Mouse (Mus musculus): ENCODE measurements around the gene Adgra1. TPM values are rescaled to one million over a fixed set of nuclear protein-coding genes. Genes with fewer than 3 reads are reported as not detected.

Gene Adgra1
- polyA plus RNA-seq, 1 experiment, result 0.07 TPM

DNA sequence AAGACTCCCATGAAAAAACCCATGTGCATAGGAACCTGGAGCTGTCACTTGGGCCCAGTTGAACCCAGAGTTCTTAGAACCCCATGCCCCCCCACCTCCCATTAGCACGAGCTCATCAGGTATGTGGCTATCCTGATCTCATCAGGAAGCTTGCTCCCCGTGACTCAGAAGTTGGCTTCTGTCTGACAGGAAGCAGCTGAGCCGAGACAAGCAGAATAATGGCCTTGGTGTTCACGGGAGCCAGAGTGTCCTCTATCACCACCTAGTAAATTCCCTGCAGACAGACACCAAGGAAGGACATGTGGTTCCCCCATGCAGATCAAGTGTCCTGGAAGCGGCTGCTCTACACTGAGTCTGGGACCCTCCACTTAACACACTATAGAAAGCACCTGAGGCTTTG is 9.8 kb downstream of the Adgra1 start:
- 14% methylated on average over 5 of the region's 5 CpGs for WGBS
- DNase-seq (ENCODE audit: low read depth, low spot score), result no peak

DNA sequence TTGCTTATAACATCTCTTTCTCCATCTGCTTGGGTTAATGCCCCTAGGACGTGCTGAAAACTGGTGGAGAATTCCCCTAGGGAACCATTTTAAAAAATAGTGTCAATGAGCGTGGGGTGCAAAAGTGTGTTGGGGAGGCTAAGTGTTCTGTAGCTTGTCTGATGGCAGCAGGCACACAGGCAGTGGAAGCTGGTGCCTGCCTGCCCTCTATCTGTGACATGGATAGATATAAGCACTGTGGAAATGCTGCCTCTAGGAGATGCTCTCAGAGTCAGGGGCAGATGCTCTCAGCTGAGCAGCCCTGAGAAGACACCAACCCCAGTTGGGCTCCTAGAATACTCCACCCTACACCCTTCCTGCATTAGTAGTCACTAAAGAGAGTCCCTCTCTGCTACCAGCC is 11.1 kb downstream of the Adgra1 start:
- DNase-seq (ENCODE audit: low read depth, low spot score), result no peak
- 67% methylated on average over 2 of the region's 2 CpGs for WGBS

DNA sequence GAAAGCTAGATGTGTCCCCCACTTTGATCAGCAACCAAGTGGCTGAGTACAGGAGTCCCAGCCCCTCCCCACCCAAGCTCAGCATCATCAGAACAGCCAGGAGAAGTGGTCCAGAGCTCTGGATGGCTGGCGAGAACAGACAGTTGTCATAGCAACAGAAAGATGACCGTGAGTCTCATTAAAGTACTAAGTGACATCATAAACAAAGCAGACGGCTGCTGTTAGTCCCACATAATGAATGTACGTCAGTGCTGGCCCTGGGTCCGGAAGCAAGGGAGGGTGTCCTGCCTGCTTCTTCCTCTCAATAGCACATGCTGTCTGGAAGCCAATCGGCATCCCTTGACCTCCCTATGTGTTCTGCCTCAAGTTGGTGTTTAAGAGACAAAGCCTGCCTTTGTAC is 16.2 kb downstream of the Adgra1 start:
- no peak for DNase-seq (ENCODE audit: low read depth, low spot score)
- 31% methylated on average over 6 of the region's 6 CpGs for WGBS

DNA sequence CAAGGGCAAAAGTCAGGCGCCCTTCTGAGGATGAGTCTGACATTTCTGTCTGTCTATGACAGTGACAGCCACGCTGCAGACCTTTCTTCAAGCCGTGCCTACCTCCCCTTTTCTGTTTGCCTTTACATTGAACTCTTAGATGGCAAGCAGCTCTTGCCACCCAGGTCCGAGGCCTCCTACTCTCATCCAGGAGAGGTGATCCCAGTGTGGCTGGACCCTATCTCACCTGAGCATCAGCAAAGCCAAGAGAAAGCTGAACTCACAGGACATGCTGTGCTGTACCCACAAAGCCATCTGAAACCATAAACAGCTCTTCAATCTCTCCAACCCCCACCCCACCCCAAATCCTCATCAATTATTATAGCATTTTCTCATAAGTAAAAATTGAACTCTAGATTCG is 16.7 kb downstream of the Adgra1 start:
- WGBS, result 66% methylated on average over 5 of the region's 5 CpGs
- no peak for DNase-seq (ENCODE audit: low read depth, low spot score)

DNA sequence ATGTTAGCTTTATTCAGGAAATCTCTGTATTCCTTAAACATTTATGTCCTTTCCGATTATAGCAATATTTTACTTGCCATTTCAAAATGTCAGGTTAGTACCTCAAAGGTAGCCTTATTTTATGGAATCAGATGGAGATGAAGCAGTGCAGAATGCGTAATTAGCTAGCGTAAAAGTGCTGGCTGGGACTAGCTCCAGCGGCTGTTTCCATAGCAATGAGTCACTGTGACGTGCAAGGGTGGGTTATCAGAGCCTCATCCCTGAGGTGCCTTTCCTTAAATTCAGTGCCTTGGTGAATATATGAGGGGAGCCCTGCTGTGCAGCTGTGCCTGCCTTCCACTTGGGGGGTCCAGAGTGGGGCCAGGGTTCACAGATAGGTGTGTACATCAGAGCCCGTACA is 17.1 kb downstream of the Adgra1 start:
- DNase-seq (ENCODE audit: low read depth, low spot score), result no peak
- WGBS, result 51% methylated on average over 6 of the region's 6 CpGs

DNA sequence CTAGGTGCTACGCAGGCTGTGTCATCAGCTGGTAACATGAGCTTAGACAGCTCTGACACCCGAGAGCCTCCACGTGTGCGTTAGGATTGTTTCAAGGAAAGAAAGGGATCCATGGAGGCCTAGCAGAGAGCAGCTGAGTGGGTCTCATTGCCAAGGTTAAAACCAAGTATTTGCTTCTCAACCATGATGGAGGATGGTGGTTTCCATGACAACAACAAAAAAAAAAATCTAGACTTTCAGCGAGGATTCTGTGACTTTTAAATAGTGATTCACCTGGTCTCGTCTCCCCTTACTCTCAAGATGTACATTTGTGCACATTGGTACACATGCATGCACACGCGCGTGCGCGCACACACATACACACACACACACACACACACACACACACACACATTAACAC is 21.3 kb downstream of the Adgra1 start:
- 78% methylated on average over 11 of the region's 11 CpGs for WGBS
- no peak for DNase-seq (ENCODE audit: low read depth, low spot score)

DNA sequence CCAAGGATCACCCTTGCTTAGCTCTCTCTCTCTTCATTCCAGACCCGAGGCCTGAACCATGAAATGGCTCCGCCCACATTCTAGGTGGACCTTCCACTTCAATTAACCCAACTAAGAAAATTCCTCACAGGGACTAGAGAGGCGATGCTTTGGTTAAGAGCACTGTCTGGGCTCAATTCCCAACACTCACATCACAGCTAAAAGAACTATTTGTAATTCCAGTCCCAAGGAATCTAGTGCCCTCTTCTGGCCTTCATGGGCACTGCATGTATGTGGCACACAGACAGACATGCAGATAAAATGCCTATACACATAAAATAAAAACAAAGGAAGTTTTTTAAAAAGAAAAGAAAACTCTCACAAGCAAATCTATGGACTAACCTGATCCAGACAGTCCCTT is 27.4 kb downstream of the Adgra1 start:
- WGBS, result 22% methylated on average over 3 of the region's 3 CpGs
- DNase-seq (ENCODE audit: low read depth, low spot score), result peak; percentile 11

DNA sequence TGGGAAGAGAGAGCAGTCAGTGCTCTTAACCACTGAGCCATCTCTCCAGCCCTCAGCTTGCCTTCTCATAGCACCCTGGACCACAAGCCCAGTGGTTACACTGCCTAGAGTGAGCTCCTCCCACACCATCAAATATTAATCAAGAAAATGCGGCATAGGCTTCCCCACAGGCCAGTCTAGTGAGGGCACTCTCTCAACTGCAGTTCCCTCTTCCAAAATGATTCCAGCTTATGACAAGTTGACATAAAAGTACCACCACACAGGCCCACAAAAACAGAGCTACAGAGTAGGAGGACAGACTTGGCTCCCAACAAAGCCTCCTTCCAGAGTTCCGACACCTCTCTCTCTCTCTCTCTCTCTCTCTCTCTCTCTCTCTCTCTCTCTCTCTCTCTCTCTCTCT is 29.1 kb downstream of the Adgra1 start:
- DNase-seq (ENCODE audit: low read depth, low spot score), result no peak
- WGBS, result 58% methylated on average over 2 of the region's 2 CpGs

DNA sequence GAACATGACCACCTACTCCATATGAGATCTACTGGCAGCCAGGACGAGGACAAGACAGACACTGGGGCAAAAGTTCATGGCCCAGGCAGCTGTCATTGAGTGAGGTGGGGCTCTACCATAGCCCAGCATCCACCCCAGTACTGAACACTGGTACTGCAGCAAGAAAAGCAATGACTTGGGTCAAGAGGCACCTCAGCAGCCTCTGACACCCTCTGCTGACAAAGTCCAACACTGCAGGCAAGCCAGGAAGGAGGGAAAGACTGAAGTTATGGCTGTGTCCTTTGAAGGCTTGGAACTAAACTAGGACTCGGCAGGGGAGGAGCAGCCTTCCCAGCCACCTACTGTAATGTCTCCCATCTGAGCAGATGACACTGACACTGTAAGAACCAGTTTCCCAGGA is 30.3 kb downstream of the Adgra1 start:
- 29% methylated on average over 2 of the region's 2 CpGs for WGBS
- no peak for DNase-seq (ENCODE audit: low read depth, low spot score)

DNA sequence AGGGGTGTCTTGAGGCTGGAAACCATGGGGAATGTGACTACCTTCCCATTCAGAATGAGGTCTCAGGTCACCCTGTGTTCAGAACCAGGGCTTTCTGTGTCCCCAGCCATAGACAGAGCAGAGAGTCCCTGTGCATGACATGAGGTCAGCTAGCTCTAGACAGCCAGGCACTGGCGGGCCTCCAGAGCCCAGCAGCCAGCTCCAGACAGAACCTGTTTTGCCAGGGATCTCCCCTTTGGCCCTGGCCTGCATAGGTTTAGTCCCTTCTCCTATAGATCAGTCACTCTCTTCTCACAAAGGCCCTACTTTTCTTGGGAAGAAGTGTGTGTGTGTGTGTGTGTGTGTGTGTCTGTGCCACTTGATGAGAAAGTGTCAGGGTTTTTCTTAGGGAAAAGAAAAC is 30.9 kb downstream of the Adgra1 start:
- no peak for DNase-seq (ENCODE audit: low read depth, low spot score)
- 73% methylated on average over 1 of the region's 1 CpGs for WGBS

DNA sequence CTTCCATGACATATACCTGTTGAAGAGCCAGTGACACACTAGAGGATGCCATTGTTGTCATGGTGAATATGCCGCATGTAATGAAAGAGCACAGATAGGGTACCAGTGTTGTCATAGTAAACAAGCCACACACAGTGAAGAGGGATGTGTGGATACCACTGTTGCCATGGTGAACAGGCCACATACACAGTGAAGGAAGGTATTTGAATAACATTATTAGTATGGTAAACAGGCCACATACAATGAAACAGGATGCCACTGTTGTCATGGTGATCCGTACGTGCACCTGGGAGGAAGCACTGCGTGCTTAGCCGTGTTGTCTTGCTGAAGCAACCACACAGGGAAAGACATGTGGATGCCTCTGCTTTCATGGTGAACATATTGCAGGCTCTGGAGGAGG is 37.0 kb downstream of the Adgra1 start:
- no peak for DNase-seq (ENCODE audit: low read depth, low spot score)
- WGBS, result 88% methylated on average over 5 of the region's 5 CpGs

DNA sequence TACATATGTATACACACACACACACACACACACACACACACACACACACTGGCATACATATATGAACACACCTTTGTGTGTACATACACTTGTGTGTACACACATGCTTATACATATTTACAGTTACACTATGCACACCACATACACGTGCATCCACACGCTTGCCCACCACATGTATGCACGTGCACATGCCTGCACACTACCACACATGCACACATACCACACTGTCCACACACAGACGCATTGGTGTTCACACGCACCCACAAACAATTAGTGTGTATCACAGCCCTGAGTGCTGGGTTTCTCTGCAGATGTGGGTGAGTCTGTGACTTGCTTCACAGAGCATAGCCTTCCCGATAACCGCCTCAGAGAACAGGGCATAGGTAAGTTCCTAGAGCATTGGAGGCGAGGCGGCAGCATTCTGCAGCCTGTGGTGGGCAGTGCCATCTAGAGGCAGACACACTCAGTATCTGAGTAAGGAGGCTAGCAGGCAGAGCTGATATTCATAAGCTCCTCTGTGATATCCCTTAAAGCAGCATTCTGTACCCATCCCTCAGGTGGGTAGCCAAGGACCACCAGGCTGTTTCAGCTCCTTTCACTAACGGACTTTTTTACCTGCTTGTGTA is 43.3 kb downstream of the Adgra1 start:
- 57% methylated on average over 10 of the region's 10 CpGs for WGBS

DNA sequence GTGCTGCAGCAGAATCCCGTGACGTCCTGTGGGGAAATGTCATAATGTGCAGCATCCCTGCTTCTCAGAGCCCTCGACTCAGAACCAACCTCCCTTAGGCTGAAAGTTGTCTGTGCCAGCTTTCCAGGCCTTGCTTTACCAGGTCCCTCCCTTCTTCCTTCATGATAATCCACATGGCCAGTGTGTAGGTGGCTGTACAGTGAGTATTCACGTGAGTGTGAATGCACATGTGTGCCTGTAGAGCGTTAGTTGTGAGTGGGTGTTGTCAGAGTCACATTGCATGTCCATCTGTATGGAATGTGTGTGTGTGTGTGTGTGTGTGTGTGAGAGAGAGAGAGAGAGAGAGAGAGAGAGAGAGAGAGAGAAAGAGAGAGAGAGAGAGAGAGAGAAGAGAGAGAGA is 44.1 kb downstream of the Adgra1 start:
- no peak for DNase-seq (ENCODE audit: low read depth, low spot score)
- WGBS, result 66% methylated on average over 5 of the region's 5 CpGs

More for the DNA sequence above, 43.3 kb downstream of the Adgra1 start:
- no peak for DNase-seq (ENCODE audit: low read depth, low spot score)

DNA sequence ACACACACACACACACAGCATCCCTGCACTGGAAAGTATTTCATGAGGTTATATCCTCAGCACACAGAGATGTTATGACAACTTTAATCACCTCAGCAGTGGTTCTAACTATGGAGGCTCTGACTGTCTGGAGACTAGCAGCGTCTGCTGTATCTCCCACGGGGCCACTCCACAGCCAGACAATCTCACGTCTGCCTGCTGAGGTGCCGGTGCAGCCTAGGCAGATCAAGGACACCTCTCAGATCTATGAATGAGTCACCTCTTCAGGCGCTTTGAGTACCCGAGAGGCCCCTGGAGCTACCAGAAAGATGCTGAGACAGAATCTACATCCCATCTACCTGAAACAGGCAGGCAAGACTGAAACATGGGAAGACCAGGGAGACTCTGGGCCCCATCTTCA is 44.6 kb downstream of the Adgra1 start:
- no peak for DNase-seq (ENCODE audit: low read depth, low spot score)
- WGBS, result 38% methylated on average over 6 of the region's 6 CpGs

DNA sequence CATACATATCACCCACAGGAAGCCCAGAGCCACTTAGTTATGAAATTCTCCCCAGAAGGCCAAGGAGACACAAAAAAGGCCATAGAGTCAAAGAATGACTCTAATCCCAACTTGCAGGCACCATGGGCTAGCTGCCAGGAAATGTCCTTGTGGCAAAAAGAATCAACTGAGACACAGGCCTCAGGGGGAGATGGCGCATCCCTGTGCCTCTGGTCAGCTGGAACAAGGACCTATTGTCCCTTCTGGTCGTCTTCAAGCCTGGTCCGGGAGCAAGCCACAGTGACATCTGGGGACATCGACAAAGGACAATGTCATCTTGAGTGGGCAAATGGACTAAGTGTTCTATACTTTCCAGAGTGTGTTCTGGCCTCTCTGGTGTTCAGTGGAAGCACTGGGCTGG is 49.6 kb downstream of the Adgra1 start:
- DNase-seq (ENCODE audit: low read depth, low spot score), result no peak
- WGBS, result 89% methylated on average over 4 of the region's 4 CpGs

DNA sequence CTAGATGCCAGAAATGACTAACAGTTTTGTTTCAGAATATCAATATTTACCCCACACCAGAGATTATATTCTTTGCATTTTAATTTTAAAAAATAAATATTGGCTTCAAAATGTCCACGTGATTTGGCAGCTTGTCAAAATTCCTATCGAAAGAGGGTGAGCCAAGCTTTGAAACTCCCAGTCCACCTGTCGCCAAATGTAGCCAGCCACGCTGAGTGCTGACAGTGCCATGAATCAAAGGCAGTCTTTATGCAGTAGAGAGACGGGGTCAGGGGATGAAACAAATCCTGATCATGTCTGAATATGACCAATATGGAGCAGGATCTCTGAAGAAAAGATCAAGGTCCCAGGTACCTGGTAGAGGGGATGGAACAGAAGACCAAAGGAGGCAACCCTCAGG is 57.8 kb downstream of the Adgra1 start:
- no peak for DNase-seq (ENCODE audit: low read depth, low spot score)
- WGBS, result 40% methylated on average over 5 of the region's 5 CpGs

DNA sequence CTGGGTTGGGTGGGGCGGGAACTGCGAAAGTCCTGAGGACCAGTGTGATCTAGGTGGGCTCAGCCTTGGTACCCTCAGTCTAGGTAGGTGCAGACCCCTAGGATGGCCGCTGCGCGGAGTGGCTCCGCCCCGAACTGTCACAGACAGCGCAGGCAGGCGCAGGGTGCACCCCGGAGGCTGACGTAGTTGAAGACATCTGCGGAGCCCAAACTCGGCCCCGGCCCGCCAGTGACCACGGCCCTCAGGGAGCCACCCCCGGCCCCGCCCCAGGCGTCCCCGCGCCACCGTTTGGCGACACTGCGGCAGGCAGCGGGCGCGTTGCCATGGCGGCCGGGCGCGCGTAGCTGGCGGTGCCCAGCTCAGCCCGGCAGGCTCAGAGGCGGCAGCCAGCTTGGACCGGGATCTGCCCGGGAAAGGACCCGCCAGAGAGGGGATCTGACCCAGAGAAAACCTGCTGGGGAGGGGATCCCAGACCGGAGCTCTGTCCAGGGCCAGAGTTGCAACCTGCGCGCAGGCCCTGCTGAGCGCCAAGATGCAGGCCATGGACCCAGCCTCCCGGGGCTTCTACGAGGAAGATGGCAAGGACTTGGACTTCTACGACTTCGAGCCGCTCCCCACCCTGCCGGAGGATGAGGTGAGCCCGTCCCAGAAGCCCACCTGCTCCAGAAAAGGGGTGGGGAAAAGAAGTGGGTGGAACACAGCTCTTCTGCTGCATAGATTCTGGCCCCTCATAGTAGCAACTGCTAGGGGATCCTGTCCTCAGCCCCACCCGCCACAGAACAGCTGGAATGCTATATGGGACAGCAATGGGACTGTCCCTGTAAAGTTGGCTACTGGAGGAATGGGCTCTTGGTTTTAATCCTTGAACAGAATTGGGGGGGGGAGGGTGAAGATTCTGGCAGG is 60.9 kb downstream of the Adgra1 start, which contains the start of gene Kndc1:
Gene Kndc1 (plus strand): TSS at position 42 of the 903 bp plus-strand sequence.
- 2% methylated on average over 50 of the region's 50 CpGs for WGBS
- no peak for DNase-seq (ENCODE audit: low read depth, low spot score)

DNA sequence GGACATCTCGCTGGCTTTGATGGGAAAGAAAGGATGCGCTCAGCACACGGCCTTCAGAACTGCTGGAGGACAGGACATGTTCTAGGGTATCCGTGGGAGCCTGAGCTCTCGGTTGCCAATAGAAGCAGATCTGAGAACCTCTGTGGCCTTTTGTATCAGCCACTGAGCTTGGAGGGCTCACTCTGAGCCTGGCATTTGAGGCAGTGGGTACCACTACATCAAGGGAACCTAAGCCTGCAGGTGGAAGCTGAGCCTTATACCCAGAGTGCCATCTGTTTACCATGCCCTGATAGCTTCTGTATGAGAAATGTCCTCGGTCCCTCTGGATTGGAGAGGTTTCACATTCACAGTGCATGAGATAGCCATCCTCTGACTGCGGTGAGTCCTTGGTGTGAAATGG is 62.3 kb downstream of the Adgra1 start:
- 75% methylated on average over 7 of the region's 7 CpGs for WGBS
- no peak for DNase-seq (ENCODE audit: low read depth, low spot score)

DNA sequence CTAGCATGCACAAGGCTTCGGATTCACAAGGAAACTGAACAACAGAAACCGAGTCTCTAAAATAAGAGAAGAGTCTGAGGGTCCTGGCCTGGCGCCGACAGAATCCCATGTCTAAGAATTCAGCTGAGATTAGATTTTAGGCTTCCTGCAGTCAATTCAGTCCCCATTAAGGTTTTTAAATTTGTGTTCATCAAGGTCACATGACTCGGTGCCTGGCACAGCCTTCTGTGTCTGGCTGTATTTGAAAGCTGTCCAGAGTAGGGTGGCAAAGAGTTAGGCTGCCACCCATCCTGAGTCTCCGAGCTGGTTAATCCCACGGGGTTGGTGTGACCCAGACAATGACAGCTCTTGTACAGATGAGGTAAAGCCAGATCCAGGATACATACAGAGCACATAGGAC is 62.8 kb downstream of the Adgra1 start:
- WGBS, result 77% methylated on average over 7 of the region's 7 CpGs

DNA sequence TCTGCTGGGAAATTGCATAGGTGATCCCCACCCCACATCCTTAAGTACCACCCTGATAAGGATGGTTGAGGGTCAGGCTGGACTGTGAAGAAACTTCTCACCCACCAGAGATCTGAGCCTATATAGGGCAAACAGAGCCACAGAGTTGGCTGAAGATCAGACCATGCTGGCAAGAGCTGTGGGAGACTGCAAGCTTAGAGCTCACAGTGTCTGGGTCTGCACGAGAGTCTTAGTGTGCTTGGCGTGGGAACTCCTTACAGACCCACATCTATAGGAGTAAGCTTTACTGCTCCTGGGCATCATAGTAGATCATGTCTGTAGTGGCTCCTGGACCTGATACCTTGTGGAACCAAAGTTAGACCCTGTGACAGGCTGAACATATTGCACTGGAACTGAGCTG is 64.6 kb downstream of the Adgra1 start:
- WGBS, result 74% methylated on average over 2 of the region's 2 CpGs
- DNase-seq (ENCODE audit: low read depth, low spot score), result no peak

More for the DNA sequence above, 62.8 kb downstream of the Adgra1 start:
- DNase-seq (ENCODE audit: low read depth, low spot score), result no peak

DNA sequence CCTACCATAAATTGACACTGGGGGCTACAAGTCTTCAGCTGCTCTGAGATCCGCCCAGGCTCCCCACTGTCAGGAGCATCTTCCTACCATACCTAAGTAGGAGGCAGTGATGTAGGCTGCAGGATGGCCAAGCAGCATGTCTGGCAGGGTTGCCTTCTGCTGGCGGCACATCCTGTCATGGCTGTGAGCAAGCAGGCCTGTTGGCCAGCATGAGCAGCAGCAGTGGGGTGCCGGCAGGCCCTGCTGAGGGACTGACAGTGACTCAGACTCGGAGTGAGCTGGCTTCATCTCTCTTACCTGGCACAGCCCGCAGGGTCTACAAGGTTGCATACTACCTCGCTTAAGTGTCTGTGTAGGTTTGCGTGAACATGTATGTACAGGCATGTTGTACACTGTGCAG is 65.5 kb downstream of the Adgra1 start:
- 82% methylated on average over 7 of the region's 7 CpGs for WGBS
- DNase-seq (ENCODE audit: low read depth, low spot score), result no peak
